Mouse (Mus musculus): ENCODE results near the gene Nup155. TPM values are rescaled to one million over a fixed set of nuclear protein-coding genes. Genes with fewer than 3 reads are reported as not detected.

The Nup155 gene
- polyA plus RNA-seq, 1 experiment from 2014 or later: 19.0 TPM

GRCm38 (mm10) chr15:8208362-8208761 lies 99.3 kb downstream of the Nup155 start:
- Histone ChIP-seq H3K27me3 (no peaks in the 10 kb centered on the region), H3K4me2 (replicated peaks) (no peak overlapping the region), H3K4me3 (no peak overlapping the region), H3K9ac (no peak overlapping the region), H3K27ac (no peak overlapping the region), H3K4me1 (no peaks in the 10 kb centered on the region), H3K36me3 (peaks cover 73% of the 10 kb centered on the region), H3K9me3 (no peaks in the 10 kb centered on the region)
- WGBS: 90% methylated on average over 6 of the region's 6 CpGs
- no peak for ATAC-seq (ENCODE audit: low FRiP score, low read depth)

Other genes starting within 250 kb of the Nup155 start
- 68.6 and 69.0 TPM in 2 replicates for gene Wdr70, start 10.1 kb upstream of the Nup155 start, polyA plus RNA-seq (2015; fragmentation: Nextera tagmentation; extraction: Ambion mirVana)
- 13.5 and 14.0 TPM in 2 replicates for gene Cplane1, start 59.8 kb downstream of the Nup155 start, polyA plus RNA-seq (2015; fragmentation: Nextera tagmentation; extraction: Ambion mirVana)

All from limb, embryonic 13.5 days (tissue).